In the genomic region with DNA sequence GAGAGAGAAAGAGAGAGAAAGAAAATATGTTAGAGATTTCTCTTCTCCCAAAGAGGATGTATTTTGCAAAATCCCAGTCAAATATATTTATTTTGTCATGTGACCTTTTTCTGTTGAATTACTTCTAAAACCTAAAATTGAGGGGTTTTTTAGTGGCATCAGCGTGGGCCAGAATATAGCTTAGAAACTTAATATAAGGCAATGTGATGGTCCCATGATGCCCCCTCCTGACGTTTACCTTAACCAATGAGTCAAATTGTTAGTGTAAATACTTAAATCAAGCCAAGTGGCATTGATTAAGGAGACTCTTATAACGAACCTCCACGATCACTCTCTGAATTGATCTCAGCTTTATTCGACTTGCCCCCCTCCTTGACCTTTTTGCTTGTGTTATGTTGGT, we compare ENCODE assay signal across 39 mouse cellular contexts. TPM values are rescaled to one million over a fixed set of nuclear protein-coding genes. Genes with fewer than 3 reads are reported as not detected.
"Had no signal": no experiment of that assay in that cellular context is flagged by ENCODE, and none has a peak within 500 bp of the region (broad histone marks: within the 10 kb centered on the region; RNA-seq: fewer than 3 reads in every experiment).

No protein-coding gene starts in this region.

- H3K27ac ChIP-seq: limb, embryonic 10.5 days; limb, embryonic 12.5 days; limb, embryonic 13.5 days; limb, embryonic 15.5 days; liver, embryonic 12.5 days; liver, embryonic 13.5 days; liver, embryonic 14.5 days; liver, embryonic 15.5 days; lung, embryonic 15.5 days; macrophage; midbrain, embryonic 10.5 days; midbrain, embryonic 12.5 days; midbrain, embryonic 13.5 days; neural tube, embryonic 12.5 days had no signal

- H3K4me3 ChIP-seq: limb, embryonic 10.5 days; limb, embryonic 12.5 days; limb, embryonic 13.5 days; limb, embryonic 15.5 days; liver, embryonic 12.5 days; liver, embryonic 13.5 days; liver, embryonic 15.5 days; lung, embryonic 15.5 days; megakaryocyte, embryonic 14.5 days; midbrain, embryonic 10.5 days; midbrain, embryonic 12.5 days; midbrain, embryonic 13.5 days; myocyte; neural tube, embryonic 12.5 days had no signal

- H3K9ac ChIP-seq: limb, embryonic 12.5 days; limb, embryonic 13.5 days; limb, embryonic 15.5 days; liver, embryonic 12.5 days; liver, embryonic 13.5 days; liver, embryonic 14.5 days; liver, embryonic 15.5 days; liver, postnatal 0 days; lung, embryonic 14.5 days; lung, embryonic 15.5 days; midbrain, embryonic 12.5 days; midbrain, embryonic 13.5 days; neural tube, embryonic 12.5 days had no signal

- H3K4me2 ChIP-seq: limb, embryonic 12.5 days; limb, embryonic 13.5 days; limb, embryonic 15.5 days; liver, embryonic 11.5 days; liver, embryonic 12.5 days; liver, embryonic 13.5 days; liver, embryonic 15.5 days; lung, embryonic 14.5 days; lung, embryonic 15.5 days; midbrain, embryonic 12.5 days; midbrain, embryonic 13.5 days; neural tube, embryonic 12.5 days had no signal

- H3K4me1 ChIP-seq: liver, embryonic 13.5 days had no signal

- DNase-seq: left cerebral cortex, postnatal 4 days; liver; liver, embryonic 13.5 days; liver, postnatal 0 days; lung, adult 18-20 months; lung, adult 2 months; lung, embryonic 14.5 days; lung, postnatal 10 days; lung, postnatal 14 days; lung, postnatal 36 days; lung, postnatal 4 days; midbrain, embryonic 14.5 days had no signal

- H3K36me3 ChIP-seq: limb, embryonic 10.5 days; limb, embryonic 12.5 days; limb, embryonic 13.5 days; limb, embryonic 15.5 days; liver, embryonic 12.5 days; liver, embryonic 13.5 days; liver, embryonic 15.5 days; lung, embryonic 15.5 days; midbrain, embryonic 10.5 days; midbrain, embryonic 12.5 days; neural tube, embryonic 12.5 days had no signal

- H3K9me3 ChIP-seq: limb, embryonic 10.5 days; limb, embryonic 12.5 days; limb, embryonic 13.5 days; limb, embryonic 15.5 days; liver, embryonic 12.5 days; liver, embryonic 13.5 days; liver, embryonic 15.5 days; lung, embryonic 15.5 days; megakaryocyte, embryonic 14.5 days; midbrain, embryonic 10.5 days; midbrain, embryonic 12.5 days; midbrain, embryonic 13.5 days; neural tube, embryonic 12.5 days had no signal

- ATAC-seq: liver, embryonic 12.5 days; liver, postnatal 0 days; lung, postnatal 0 days; midbrain, embryonic 13.5 days; midbrain, embryonic 16.5 days had no signal

RNA-seq across cellular contexts. Expression of a gene that starts 4.2 kb away (rescaled TPM):
- total RNA-seq: liver, adult 2 months; megakaryocyte-erythroid progenitor cell, adult 5-6 weeks; monocyte, adult 5-6 weeks had no signal
- polyA plus RNA-seq: limb, embryonic 15.5 days; liver, adult 2 months; liver, postnatal 0 days; lung, adult 2 months; macrophage; midbrain, embryonic 12.5 days; myocyte had no signal

RNA-seq across cellular contexts. Expression of a gene that starts 52.5 kb away (rescaled TPM):
- total RNA-seq: left cerebral cortex, postnatal 4 days; liver, adult 2 months; megakaryocyte progenitor cell, adult 5-6 weeks; megakaryocyte, adult 5-6 weeks; megakaryocyte-erythroid progenitor cell, adult 5-6 weeks; midbrain, postnatal 0 days; monocyte, adult 5-6 weeks had no signal
- polyA plus RNA-seq: limb, embryonic 10.5 days; limb, embryonic 12.5 days; limb, embryonic 13.5 days; limb, embryonic 15.5 days; liver, adult 2 months; liver, embryonic 11.5 days; liver, embryonic 12.5 days; liver, embryonic 13.5 days; liver, embryonic 14.5 days; liver, embryonic 15.5 days; liver, embryonic 16.5 days; liver, postnatal 0 days; lung, adult 2 months; lung, embryonic 14.5 days; lung, embryonic 16.5 days; lung, postnatal 0 days; macrophage; midbrain, embryonic 12.5 days; midbrain, embryonic 14.5 days; myocyte; neural tube, embryonic 11.5 days had no signal
